Mouse (Mus musculus): ENCODE measurements around the gene 2310034C09Rik.
"Not testable (repeated sequence)": the region's sequence is repeated elsewhere in the genome, so short reads cannot be mapped to it uniquely, and the experiment has no call there.

- not testable (repeated sequence) for TF ChIP-seq CTCF, POLR2A (IDR thresholded peaks at IDR 0.05; ENCODE audit: extremely low read depth, insufficient read depth, low read length)
Observed at GRCm38 (mm10) chr16:88751535-88751934, 7.1 kb upstream of the 2310034C09Rik start, which contains the start of gene Krtap13.
